Mouse (Mus musculus) neural tube, embryonic 14.5 days (tissue): ENCODE measurements at regions not wholly inside any gene's neighbourhood (a gene's known extent, or its start where the extent isn't known, plus 50 kb on each side); places are given as distances from the start of the nearest gene placed in this dataset.
A peak's percentile ranks its signal among the peaks of the same experiment; 100 is the strongest.

Source experiments
- ATAC-seq: fragments of 200-750 bp; cut with Nextera tagmentation; 2 replicates; pipeline ENCODE4 v1.8.0; 2017; ENCODE audit warnings: low read depth, mild to moderate bottlenecking, moderate TSS enrichment, moderate library complexity
- H3K27ac ChIP-seq: fragments of 300-500 bp; sonication (generic); 2 replicates; pipeline ENCODE4 v1.5.1; 2014; ENCODE audit warnings: low read depth, mild to moderate bottlenecking, control low read depth, low read length, moderate library complexity, mixed read lengths
- H3K27me3 ChIP-seq: fragments of 300-500 bp; sonication (generic); 2 replicates; pipeline ENCODE4 v1.6.1; 2014; ENCODE audit warnings: low read length; ENCODE audit not compliant: control insufficient read depth, insufficient read depth
- H3K36me3 ChIP-seq: fragments of 300-500 bp; sonication (generic); 2 replicates; pipeline ENCODE4 v1.6.1; 2014; ENCODE audit warnings: low read length, mixed read lengths; ENCODE audit not compliant: control insufficient read depth, insufficient read depth
- H3K4me1 ChIP-seq: fragments of 300-500 bp; sonication (generic); 2 replicates; pipeline ENCODE4 v1.6.1; 2014; ENCODE audit warnings: low read length; ENCODE audit not compliant: control insufficient read depth, insufficient read depth
- H3K4me2 ChIP-seq: fragments of 300-500 bp; sonication (generic); 2 replicates; pipeline ENCODE4 v1.6.1; 2014; ENCODE audit warnings: mild to moderate bottlenecking, low read depth, low read length, control low read depth
- H3K4me3 ChIP-seq: fragments of 300-500 bp; sonication (generic); 2 replicates; pipeline ENCODE4 v1.5.1; 2014; ENCODE audit warnings: low read depth, low read length, control low read depth, mixed read lengths
- H3K9ac ChIP-seq: fragments of 300-500 bp; sonication (generic); replicated peaks from 2 replicates; pipeline ENCODE4 v1.6.1; 2014; ENCODE audit warnings: low read depth, mild to moderate bottlenecking, control low read depth, low read length, mixed read lengths
- H3K9me3 ChIP-seq: fragments of 300-500 bp; sonication (generic); 2 replicates; pipeline ENCODE4 v1.6.1; 2016; ENCODE audit warnings: low read length; ENCODE audit not compliant: control insufficient read depth
- WGBS: fragments of 180-500 bp; shearing (Covaris S2); extraction: QIAGEN DNeasy Blood & Tissue Kit; methylation state at CpG from one replicate; pipeline ENCODE4 v1.1.7; 2014; 5-methylcytosine and 5-hydroxymethylcytosine counted together

DNA sequence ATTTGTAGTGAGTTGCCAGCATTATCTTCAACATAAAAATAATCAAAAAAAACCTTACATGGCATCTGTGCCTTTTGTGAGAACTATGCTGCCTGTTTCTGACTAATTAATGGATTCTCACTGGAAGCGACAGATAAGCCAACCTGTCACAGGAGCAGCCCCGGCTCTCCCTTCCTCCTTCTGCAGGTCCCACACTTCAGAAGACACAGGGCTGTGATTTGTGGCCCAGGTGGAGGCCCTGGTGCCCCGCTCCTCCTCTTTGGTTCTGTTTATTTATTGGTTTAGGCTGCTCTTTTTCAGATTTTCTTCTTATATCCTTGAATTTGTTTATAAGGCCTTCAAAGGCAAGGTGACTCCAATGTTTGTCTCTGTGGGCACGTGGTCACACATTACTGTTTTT is 80.0 kb upstream of the Rasgrp1 start:
- Histone ChIP-seq H3K4me3 (no peak overlapping the region), H3K9ac (no peak overlapping the region), H3K9me3 (no peaks in the 10 kb centered on the region), H3K36me3 (no peaks in the 10 kb centered on the region), H3K4me2 (no peak overlapping the region), H3K27ac (no peak overlapping the region), H3K27me3 (no peaks in the 10 kb centered on the region), H3K4me1 (no peaks in the 10 kb centered on the region)
- no peak for ATAC-seq
- WGBS = 74% methylated on average over 4 of the region's 4 CpGs

- Histone ChIP-seq H3K4me2 (no peak overlapping the region), H3K9me3 (no peaks in the 10 kb centered on the region), H3K4me1 (no peaks in the 10 kb centered on the region), H3K36me3 (no peaks in the 10 kb centered on the region), H3K27ac (no peak overlapping the region), H3K4me3 (no peak overlapping the region), H3K9ac (no peak overlapping the region), H3K27me3 (no peaks in the 10 kb centered on the region)
- 39% methylated on average over 9 of the region's 9 CpGs for WGBS
- peak; percentile 72; the same call in 1 of the 2 replicates for ATAC-seq
Observed at GRCm38 (mm10) chr2:117429205-117429604, 86.4 kb upstream of the Rasgrp1 start.

DNA sequence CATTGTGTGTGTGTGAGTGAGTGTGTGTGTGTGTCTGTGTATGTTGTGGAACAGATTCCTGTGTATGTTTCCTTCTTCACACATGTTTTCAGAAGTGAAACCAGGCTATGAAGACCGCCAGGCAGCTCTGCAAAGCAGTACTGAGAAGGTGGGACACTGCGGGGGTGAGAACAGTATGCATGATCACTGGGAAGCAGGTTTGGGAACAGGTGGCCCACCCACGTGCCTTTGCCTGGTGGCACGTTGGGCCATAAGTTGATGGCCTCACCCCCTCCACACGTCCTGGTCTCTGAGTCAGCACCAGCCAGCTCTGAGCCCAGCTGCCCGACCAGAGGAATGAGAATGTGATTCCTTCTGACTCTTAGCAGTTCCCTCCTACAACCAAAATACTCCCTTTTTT is 89.2 kb upstream of the Rasgrp1 start:
- Histone ChIP-seq H3K27ac (no peak overlapping the region), H3K9me3 (no peaks in the 10 kb centered on the region), H3K27me3 (no peaks in the 10 kb centered on the region), H3K4me3 (no peak overlapping the region), H3K9ac (no peak overlapping the region), H3K36me3 (no peaks in the 10 kb centered on the region), H3K4me2 (no peak overlapping the region), H3K4me1 (no peaks in the 10 kb centered on the region)
- 71% methylated on average over 6 of the region's 6 CpGs for WGBS
- no peak for ATAC-seq

DNA sequence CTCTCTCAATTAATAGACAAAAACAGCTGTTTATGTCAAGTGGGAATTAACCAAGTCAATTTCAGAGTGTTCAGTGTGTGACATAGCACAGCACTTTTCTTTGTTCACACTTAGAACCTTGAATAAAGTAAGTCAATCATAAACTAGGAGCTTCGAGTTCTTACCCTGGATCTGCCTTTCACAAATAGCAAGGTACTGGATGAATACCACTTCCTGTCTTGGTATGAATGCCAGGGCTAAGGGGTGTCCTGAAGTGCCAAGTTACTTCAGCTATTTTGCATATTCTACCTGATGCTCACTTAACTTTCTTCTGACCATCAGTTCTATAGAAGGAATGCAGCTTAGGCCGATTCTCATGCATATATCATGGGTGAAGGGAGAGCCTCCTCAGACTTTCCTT is 90.1 kb upstream of the Rasgrp1 start:
- WGBS = 80% methylated on average over 2 of the region's 2 CpGs
- H3K4me1 ChIP-seq = no peaks in the 10 kb centered on the region
- ATAC-seq = no peak
- no peaks in the 10 kb centered on the region for H3K36me3 ChIP-seq
- no peak overlapping the region for H3K27ac ChIP-seq
- H3K4me3 ChIP-seq = no peak overlapping the region
- H3K9ac ChIP-seq = no peak overlapping the region
- H3K9me3 ChIP-seq = no peaks in the 10 kb centered on the region
- no peak overlapping the region for H3K4me2 ChIP-seq
- no peaks in the 10 kb centered on the region for H3K27me3 ChIP-seq

GRCm38 (mm10) chr2:117433482-117433881 is 90.7 kb upstream of the Rasgrp1 start:
- no peak overlapping the region for H3K9ac ChIP-seq
- H3K27me3 ChIP-seq = no peaks in the 10 kb centered on the region
- no peak overlapping the region for H3K4me3 ChIP-seq
- H3K9me3 ChIP-seq = no peaks in the 10 kb centered on the region
- WGBS = 91% methylated on average over 2 of the region's 2 CpGs
- no peak for ATAC-seq
- no peaks in the 10 kb centered on the region for H3K4me1 ChIP-seq
- H3K4me2 ChIP-seq = no peak overlapping the region
- no peak overlapping the region for H3K27ac ChIP-seq
- no peaks in the 10 kb centered on the region for H3K36me3 ChIP-seq

DNA sequence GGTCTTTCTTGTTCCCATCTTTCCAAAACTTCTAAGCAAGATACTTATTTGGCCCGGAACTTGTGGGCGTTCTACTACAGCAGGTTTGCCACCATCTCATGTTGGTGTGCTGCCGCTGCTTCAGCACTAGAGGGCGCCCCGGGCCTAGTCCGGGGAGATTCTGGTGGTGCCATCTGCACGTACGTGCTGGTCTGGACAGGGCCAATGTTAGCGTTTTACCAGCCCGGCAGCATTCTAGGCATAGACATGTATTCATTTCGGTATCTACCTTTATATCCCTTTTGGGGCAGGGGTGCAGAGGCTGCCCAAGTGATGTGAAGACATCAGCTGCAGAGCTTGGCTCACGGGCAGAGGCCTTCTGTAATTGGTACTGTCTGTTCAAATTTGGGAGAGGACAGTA is 95.3 kb upstream of the Rasgrp1 start:
- no peaks in the 10 kb centered on the region for H3K9me3 ChIP-seq
- H3K36me3 ChIP-seq = no peaks in the 10 kb centered on the region
- H3K4me1 ChIP-seq = no peaks in the 10 kb centered on the region
- no peak overlapping the region for H3K4me2 ChIP-seq
- no peaks in the 10 kb centered on the region for H3K27me3 ChIP-seq
- no peak overlapping the region for H3K9ac ChIP-seq
- ATAC-seq = no peak
- WGBS = 83% methylated on average over 12 of the region's 12 CpGs
- H3K4me3 ChIP-seq = no peak overlapping the region
- no peak overlapping the region for H3K27ac ChIP-seq

DNA sequence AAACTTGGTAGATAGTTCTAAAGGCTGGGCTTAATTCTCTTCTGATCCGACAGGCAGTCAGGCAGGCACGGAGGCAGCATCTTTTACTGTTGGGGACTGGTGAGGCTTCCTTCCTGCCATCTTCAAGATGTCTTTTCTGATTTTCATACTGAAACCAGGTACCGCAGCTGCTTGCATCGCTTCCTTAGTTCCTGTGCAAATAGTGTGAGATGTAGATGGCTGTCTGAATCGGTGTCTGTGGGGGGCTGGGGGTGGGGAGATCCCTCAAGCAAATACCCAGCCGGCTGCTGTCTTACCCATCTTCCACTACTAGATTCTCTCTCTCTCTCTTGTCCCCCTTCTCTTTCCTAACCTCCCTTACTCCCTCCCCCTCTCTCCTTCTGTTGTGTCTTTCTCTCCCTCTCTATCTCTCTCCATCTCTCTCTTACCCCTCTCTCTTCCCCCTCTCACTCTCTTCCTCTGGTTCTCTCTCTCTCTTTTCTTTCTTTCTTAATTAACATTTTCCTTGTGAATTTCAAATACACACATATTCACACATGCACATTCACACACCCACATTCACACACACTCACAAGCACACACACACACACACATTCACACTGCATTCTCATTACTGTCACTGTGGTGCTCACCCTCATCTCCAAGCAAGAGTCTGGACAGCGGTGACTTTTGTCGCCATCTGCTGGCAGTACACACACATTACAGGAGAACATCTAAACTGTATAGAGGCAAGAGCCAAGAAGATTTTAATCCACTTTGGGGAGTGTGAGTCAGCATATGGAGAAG is 96.0 kb upstream of the Rasgrp1 start:
- 69% methylated on average over 8 of the region's 8 CpGs for WGBS
- no peaks in the 10 kb centered on the region for H3K36me3 ChIP-seq
- no peaks in the 10 kb centered on the region for H3K9me3 ChIP-seq
- peak; percentile 91 for ATAC-seq
- H3K4me3 ChIP-seq = no peak overlapping the region
- no peak overlapping the region for H3K27ac ChIP-seq
- no peak overlapping the region for H3K9ac ChIP-seq
- no peaks in the 10 kb centered on the region for H3K27me3 ChIP-seq
- no peaks in the 10 kb centered on the region for H3K4me1 ChIP-seq
- no peak overlapping the region for H3K4me2 ChIP-seq

DNA sequence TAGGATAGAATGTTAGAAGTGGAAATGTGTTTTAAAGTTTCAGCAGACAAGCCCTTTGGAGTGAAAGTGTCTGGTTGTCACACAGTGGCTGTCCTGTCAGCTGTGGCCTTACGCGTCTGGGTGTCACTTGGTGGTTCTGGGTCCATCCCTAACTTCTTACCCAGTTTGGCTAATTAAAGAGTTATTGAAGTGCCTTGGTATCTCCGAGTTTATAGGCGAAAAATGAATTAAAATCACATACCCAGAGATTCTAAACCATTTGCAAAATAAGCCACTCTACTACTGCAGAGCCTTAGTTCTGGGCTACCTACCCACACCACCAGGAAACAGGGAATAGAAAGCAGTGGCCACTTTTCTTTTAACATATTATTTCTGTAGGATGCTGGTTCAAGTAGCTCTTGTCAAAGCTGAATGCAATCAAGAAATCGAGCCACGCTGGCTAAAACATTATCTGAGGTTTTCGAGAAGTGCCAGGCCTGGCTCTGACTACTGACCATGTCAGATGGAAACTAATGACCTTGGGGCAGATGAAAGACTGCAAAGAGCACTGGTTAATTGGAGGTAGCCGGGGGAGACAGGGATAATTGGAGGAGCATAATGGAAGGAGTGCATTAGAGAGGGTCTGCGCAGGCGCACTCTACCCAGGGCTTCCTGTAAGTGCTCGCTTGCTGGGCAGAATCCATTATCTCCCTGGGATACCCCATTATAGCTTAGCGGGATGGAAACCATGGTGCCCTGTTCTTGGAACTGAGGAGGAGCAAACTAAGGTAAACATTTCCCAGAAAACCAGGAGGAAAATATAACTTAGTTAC is 96.8 kb upstream of the Rasgrp1 start:
- no peak overlapping the region for H3K4me2 ChIP-seq
- H3K9ac ChIP-seq = no peak overlapping the region
- WGBS = 53% methylated on average over 12 of the region's 12 CpGs
- no peaks in the 10 kb centered on the region for H3K9me3 ChIP-seq
- no peaks in the 10 kb centered on the region for H3K36me3 ChIP-seq
- H3K27ac ChIP-seq = no peak overlapping the region
- H3K4me1 ChIP-seq = no peaks in the 10 kb centered on the region
- H3K27me3 ChIP-seq = no peaks in the 10 kb centered on the region
- ATAC-seq = peak; percentile 80; the same call in 1 of the 2 replicates
- H3K4me3 ChIP-seq = no peak overlapping the region

DNA sequence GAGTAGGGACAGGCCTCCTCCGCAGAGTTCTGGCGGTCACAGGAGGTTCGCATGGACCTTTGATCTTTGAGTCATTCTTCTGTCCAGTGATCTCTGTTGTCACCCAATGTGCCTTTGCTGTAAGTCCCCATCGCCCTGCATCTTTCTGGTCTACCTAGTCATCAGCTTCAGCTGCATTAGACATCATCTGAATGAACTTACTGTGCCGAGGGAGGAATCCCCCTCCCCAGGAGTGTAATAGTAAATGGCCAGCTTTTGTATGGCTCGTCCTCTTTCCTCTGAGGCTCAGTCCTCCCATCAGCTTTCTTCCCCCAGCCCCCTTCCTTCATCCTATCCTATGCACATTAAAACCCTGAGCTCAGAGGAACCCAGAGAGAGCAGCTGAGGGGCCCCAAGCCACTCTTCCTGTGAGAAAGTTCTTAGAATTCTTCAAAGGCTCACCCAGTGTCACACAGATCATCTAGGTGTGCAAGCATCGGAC is 98.0 kb upstream of the Rasgrp1 start:
- Histone ChIP-seq H3K27ac (no peak overlapping the region), H3K4me1 (no peaks in the 10 kb centered on the region), H3K36me3 (no peaks in the 10 kb centered on the region), H3K4me3 (no peak overlapping the region), H3K9me3 (no peaks in the 10 kb centered on the region), H3K27me3 (no peaks in the 10 kb centered on the region), H3K4me2 (no peak overlapping the region), H3K9ac (no peak overlapping the region)
- no peak for ATAC-seq
- 84% methylated on average over 7 of the region's 7 CpGs for WGBS
